Mouse (Mus musculus) lung, adult 2 months (tissue): ENCODE results near the gene Pola1.

Experiments used
- CTCF ChIP-seq: fragments of 200-500 bp; IDR thresholded peaks from 2 replicates; pipeline ENCODE4 v1.5.1; 2011; ENCODE audit warnings: mild to moderate bottlenecking, low read length, control low read depth; ENCODE audit not compliant: insufficient read depth
- POLR2A ChIP-seq: fragments of 200-500 bp; IDR thresholded peaks from 2 replicates; pipeline ENCODE4 v1.6.1; 2011; ENCODE audit warnings: low read depth, mild to moderate bottlenecking, control low read depth, low read length, borderline replicate concordance; ENCODE audit errors: extremely low read depth

DNA sequence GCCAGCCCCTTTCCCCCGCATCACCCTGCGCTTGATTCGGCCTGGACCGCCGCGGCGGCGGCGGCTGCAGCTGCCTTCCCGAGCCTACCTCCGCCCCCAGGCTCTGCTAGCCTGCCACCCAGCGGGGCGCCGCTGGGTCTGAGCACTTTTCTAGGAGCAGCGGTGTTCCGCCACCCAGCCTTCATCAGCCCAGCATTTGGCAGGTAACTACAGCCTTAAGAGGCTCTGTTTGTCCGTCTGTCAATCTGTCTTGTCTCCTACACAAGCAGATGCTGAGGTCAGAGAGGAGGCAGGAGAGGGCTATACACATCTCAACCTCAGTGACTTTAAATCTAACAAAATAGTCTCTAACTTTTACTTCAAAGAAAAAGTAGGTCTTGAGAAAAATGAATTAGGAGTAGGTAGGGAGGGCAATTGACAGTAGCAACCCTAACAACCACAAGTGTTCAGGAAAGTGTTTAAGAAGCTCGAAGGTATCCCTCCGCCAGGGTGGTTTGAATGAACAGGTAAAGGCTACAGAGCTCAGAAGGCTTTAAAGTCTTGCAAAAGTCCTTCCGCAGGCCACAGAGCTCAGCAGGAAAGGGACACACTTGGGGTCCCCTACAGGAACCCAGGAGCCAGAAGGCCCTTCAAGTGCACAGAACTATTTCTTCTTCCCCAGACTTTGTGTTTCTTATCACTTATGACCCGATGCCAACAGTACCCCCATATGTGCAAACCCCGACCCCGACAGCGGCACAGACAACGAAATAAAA is 337.0 kb downstream of the Pola1 start:
- TF ChIP-seq CTCF (no peak), POLR2A (no peak)
